Mouse (Mus musculus) erythroblast, embryonic 14.5 days (primary cell): Measurements from ENCODE around the gene Alpk1. TPM values are rescaled to one million over a fixed set of nuclear protein-coding genes. Genes with fewer than 3 reads are reported as not detected.

ENCODE experiments used
- H3K27me3 ChIP-seq: 2 replicates; pipeline ENCODE4 v1.6.1; 2012; ENCODE audit warnings: inconsistent platforms; ENCODE audit not compliant: control insufficient read depth
- H3K36me3 ChIP-seq: 2 replicates; pipeline ENCODE4 v1.6.1; 2012; ENCODE audit warnings: mild to moderate bottlenecking, inconsistent platforms; ENCODE audit not compliant: control insufficient read depth
- H3K4me1 ChIP-seq: 2 replicates; pipeline ENCODE4 v1.6.1; 2012; ENCODE audit warnings: inconsistent platforms; ENCODE audit not compliant: control insufficient read depth
- H3K4me3 ChIP-seq: replicated peaks from 2 replicates; pipeline ENCODE3; 2012; ENCODE audit warnings: moderate library complexity, mild to moderate bottlenecking, inconsistent platforms
- H3K9me3 ChIP-seq: 2 replicates; pipeline ENCODE4 v1.6.1; 2012; ENCODE audit warnings: low read length, inconsistent platforms, mixed read lengths; ENCODE audit not compliant: control insufficient read depth
- GATA1 ChIP-seq: IDR thresholded peaks from 2 replicates; pipeline ENCODE4 v1.6.1; 2012; ENCODE audit warnings: low read length, inconsistent platforms, mixed read lengths
- TAL1 ChIP-seq: IDR thresholded peaks from 3 replicates; pipeline ENCODE4 v1.6.1; 2012; ENCODE audit warnings: low read length, inconsistent platforms, mixed read lengths
- polyA plus RNA-seq: library from polyadenylated mRNA; stranded (reverse); fragments of >175 nt; gene quantifications from 2 replicates; pipeline ENCODE4 v1.2.3, GENCODE M21; 2012

Alpk1 gene
- polyA plus RNA-seq, 1 experiment = not detected

DNA sequence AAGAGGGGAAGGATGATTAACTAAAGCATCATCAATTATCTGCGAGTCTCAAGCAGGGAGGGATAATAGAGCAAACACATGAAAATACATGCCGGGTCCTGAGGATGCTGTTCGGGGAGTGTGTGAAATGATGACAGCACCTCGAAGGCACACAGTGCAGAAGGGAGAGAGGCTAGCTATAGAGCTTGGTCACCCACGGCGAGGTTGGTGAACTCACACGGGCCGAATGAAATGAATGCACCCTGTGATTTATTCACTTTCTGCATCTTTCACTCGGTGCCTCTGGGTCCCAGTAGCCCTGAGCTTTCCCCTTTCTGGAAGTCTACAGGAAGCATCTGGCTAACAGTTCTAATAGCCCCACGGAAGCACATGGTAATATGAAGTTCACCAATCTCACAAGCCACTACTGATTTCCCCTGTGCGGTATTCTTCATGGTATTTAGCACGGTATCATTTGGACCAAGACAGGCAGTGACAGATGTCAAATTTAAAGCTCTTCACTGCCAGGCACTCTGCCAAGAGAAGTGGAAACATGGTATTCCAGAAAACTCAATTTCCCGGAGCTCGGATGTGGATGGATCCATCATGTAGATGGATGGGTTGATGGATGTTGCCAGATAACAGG lies 50.7 kb downstream of the Alpk1 start:
- Histone ChIP-seq H3K4me1 (no peaks in the 10 kb centered on the region), H3K9me3 (no peaks in the 10 kb centered on the region), H3K36me3 (no peaks in the 10 kb centered on the region), H3K27me3 (no peaks in the 10 kb centered on the region), H3K4me3 (no peak overlapping the region)
- TF ChIP-seq TAL1 (no peak), GATA1 (no peak)

DNA sequence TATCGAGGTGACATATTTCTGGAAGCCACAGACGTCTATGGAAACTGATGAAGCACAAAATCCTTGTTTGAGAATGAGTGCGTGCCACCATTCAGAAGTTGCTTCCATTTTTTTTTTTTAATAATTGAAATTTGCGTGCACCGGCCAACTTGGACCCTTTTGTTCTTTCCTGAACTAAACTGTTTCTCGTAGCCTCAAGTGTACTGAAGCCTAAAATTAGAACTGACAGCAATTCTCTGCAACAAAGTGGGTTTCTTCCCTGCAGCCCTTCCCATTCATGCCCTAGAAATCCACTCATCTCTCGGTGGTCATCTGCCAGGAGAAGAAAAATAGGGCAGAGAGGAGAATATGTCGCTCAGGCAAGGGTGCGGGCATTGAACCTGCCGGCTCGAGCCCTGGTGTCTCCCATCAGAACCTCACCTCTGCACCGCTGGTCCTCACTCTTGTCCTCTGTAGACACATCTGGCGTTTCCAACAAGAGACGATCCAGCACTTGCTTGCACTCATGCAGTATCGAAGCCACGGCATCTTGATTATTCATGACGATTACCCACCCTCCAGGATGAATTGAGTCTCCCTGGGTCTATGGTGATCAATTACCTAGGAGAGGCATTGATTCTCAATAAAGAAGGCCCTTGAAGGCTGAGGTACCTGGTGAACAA lies 51.3 kb downstream of the Alpk1 start:
- H3K27me3 ChIP-seq = no peaks in the 10 kb centered on the region
- no peaks in the 10 kb centered on the region for H3K36me3 ChIP-seq
- no peaks in the 10 kb centered on the region for H3K9me3 ChIP-seq
- TF ChIP-seq GATA1 = no peak
- no peak for TF ChIP-seq TAL1
- no peaks in the 10 kb centered on the region for H3K4me1 ChIP-seq
- no peak overlapping the region for H3K4me3 ChIP-seq

GRCm38 (mm10) chr3:127728046-127728445 lies 52.3 kb downstream of the Alpk1 start:
- no peaks in the 10 kb centered on the region for H3K27me3 ChIP-seq
- H3K4me3 ChIP-seq = no peak overlapping the region
- no peak for TF ChIP-seq GATA1
- TF ChIP-seq TAL1 = no peak
- no peaks in the 10 kb centered on the region for H3K36me3 ChIP-seq
- no peaks in the 10 kb centered on the region for H3K9me3 ChIP-seq
- no peaks in the 10 kb centered on the region for H3K4me1 ChIP-seq

GRCm38 (mm10) chr3:127720948-127721347 lies 59.4 kb downstream of the Alpk1 start:
- Histone ChIP-seq H3K9me3 (no peaks in the 10 kb centered on the region), H3K4me3 (no peak overlapping the region), H3K36me3 (no peaks in the 10 kb centered on the region), H3K4me1 (no peaks in the 10 kb centered on the region), H3K27me3 (no peaks in the 10 kb centered on the region)
- TF ChIP-seq GATA1 = no peak
- TF ChIP-seq TAL1 = no peak

- TF ChIP-seq GATA1 (no peak), TAL1 (no peak)
- Histone ChIP-seq H3K36me3 (no peaks in the 10 kb centered on the region), H3K4me1 (no peaks in the 10 kb centered on the region), H3K27me3 (no peaks in the 10 kb centered on the region), H3K4me3 (no peak overlapping the region), H3K9me3 (no peaks in the 10 kb centered on the region)
Observed at GRCm38 (mm10) chr3:127720050-127720449, 60.3 kb downstream of the Alpk1 start.

DNA sequence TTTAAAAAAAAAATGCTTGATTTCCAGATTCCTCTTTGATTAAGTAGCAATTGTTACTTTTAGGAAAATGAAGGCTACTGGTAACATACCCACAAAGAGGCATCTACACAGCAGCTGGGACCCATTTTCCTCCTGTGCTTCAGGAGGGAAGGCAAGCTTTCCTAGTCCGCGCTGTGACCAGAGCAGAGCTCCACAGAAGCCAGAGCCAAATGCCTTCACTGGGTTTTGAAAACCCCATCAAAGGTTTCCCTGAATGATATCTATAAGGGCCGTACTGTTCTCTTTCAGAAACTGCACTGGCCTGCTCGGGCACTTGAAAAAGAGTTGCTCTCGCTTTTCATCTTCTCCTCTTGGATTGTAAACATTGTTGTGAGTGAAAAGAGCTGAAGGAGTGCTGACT lies 60.7 kb downstream of the Alpk1 start:
- TF ChIP-seq GATA1 (no peak), TAL1 (no peak)
- Histone ChIP-seq H3K36me3 (no peaks in the 10 kb centered on the region), H3K27me3 (no peaks in the 10 kb centered on the region), H3K4me1 (no peaks in the 10 kb centered on the region), H3K4me3 (no peak overlapping the region), H3K9me3 (no peaks in the 10 kb centered on the region)

DNA sequence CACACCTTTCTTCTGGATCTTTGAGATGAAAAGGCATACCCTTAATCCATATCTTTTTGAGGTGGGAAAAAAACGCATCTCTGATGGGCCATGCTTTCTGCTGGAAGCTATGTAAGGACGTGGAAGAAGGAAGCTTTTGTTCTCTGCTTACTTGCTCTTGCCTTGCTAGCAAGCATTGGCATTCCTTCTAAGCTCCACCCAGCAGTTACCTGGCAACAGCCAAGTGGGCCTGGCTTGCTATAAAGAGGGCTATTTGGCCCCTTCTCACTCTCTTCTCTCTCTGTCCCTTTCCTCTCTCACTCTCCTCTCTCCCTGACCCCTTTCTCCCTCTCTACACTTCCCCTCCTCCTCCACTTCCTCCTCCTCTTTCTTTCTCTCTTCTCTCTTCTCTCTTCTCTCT lies 63.6 kb downstream of the Alpk1 start:
- no peaks in the 10 kb centered on the region for H3K9me3 ChIP-seq
- H3K36me3 ChIP-seq = no peaks in the 10 kb centered on the region
- H3K4me3 ChIP-seq = no peak overlapping the region
- TF ChIP-seq GATA1 (no peak), TAL1 (no peak)
- no peaks in the 10 kb centered on the region for H3K27me3 ChIP-seq
- H3K4me1 ChIP-seq = no peaks in the 10 kb centered on the region

- H3K9me3 ChIP-seq = no peaks in the 10 kb centered on the region
- H3K4me3 ChIP-seq = no peak overlapping the region
- H3K36me3 ChIP-seq = no peaks in the 10 kb centered on the region
- no peak for TF ChIP-seq GATA1
- TF ChIP-seq TAL1 = no peak
- H3K27me3 ChIP-seq = no peaks in the 10 kb centered on the region
- no peaks in the 10 kb centered on the region for H3K4me1 ChIP-seq
Observed at GRCm38 (mm10) chr3:127713112-127713511, 67.2 kb downstream of the Alpk1 start.

- Histone ChIP-seq H3K4me3 (no peak overlapping the region), H3K9me3 (no peaks in the 10 kb centered on the region), H3K4me1 (no peaks in the 10 kb centered on the region), H3K27me3 (no peaks in the 10 kb centered on the region), H3K36me3 (no peaks in the 10 kb centered on the region)
- TF ChIP-seq GATA1 (no peak), TAL1 (no peak)
Observed at GRCm38 (mm10) chr3:127711536-127711935, 68.8 kb downstream of the Alpk1 start.
